Mouse (Mus musculus) MEL (cell line): ENCODE measurements around the gene Mfsd2a. TPM values are rescaled to one million over a fixed set of nuclear protein-coding genes. Genes with fewer than 3 reads are reported as not detected.

Experiments
- DNase-seq: peaks from one replicate; pipeline ENCODE4 v3.0.0; 2011; ENCODE audit warnings: low read depth, low spot score
- H3K27ac ChIP-seq: 2 replicates; pipeline ENCODE4 v1.5.1; 2012; ENCODE audit warnings: low read depth, mild to moderate bottlenecking, control low read depth, low read length, moderate library complexity; ENCODE audit not compliant: control insufficient read depth
- H3K27me3 ChIP-seq, 2 experiments: fragments of 150-350 bp in 1 of 2; sonication (generic) in 1 of 2; 2 replicates each; pipeline ENCODE4 v1.6.1; 2012; ENCODE audit warnings: low read length in 2 of 2, mild to moderate bottlenecking in 2 of 2, improper control_type of control experiment in 1 of 2, moderate library complexity in 1 of 2; ENCODE audit not compliant: insufficient read depth in 2 of 2, control insufficient read depth in 1 of 2
- H3K36me3 ChIP-seq, 2 experiments: 2 replicates each; pipeline ENCODE4 v1.6.1; 2012 to 2014; ENCODE audit warnings: low read length in 2 of 2, improper control_type of control experiment in 1 of 2, inconsistent platforms in 1 of 2, mild to moderate bottlenecking in 1 of 2; ENCODE audit not compliant: insufficient read depth in 2 of 2, control insufficient read depth in 1 of 2
- H3K4me1 ChIP-seq, 2 experiments: fragments of 150-350 bp in 1 of 2; sonication (generic) in 1 of 2; 2 replicates each; pipeline ENCODE4 v1.6.1; 2012; ENCODE audit warnings: low read length in 2 of 2, improper control_type of control experiment in 1 of 2, mild to moderate bottlenecking in 1 of 2; ENCODE audit not compliant: insufficient read depth in 2 of 2, control insufficient read depth in 1 of 2
- H3K4me3 ChIP-seq, 2 experiments: fragments of 150-350 bp in 1 of 2; sonication (generic) in 1 of 2; 2 replicates each; pipeline ENCODE4 v1.5.1; 2012; ENCODE audit warnings: low read depth in 2 of 2, low read length in 2 of 2, mild to moderate bottlenecking in 2 of 2, moderate library complexity in 2 of 2, control low read depth in 1 of 2, improper control_type of control experiment in 1 of 2; ENCODE audit not compliant: control insufficient read depth in 1 of 2, insufficient read depth in 1 of 2
- H3K79me2 ChIP-seq: 2 replicates; pipeline ENCODE4 v1.6.1; 2012; ENCODE audit warnings: mild to moderate bottlenecking, low read length, moderate library complexity; ENCODE audit not compliant: control insufficient read depth, poor library complexity, insufficient read depth
- H3K9ac ChIP-seq: 2 replicates; pipeline ENCODE4 v1.6.1; 2012; ENCODE audit warnings: low read depth, mild to moderate bottlenecking, control low read depth, low read length, moderate library complexity; ENCODE audit not compliant: control insufficient read depth, poor library complexity, severe bottlenecking
- H3K9me3 ChIP-seq: fragments of 150-350 bp; sonication (generic); replicated peaks from 2 replicates; pipeline ENCODE4 v1.6.1; 2012; ENCODE audit warnings: mild to moderate bottlenecking, low read length, improper control_type of control experiment, moderate library complexity; ENCODE audit not compliant: insufficient read depth
- BHLHE40 ChIP-seq: IDR thresholded peaks from 2 replicates; pipeline ENCODE4 v1.6.1; 2012; ENCODE audit warnings: low read depth, mild to moderate bottlenecking, inconsistent platforms, low read length, improper control_type of control experiment, borderline replicate concordance
- CHD2 ChIP-seq: IDR thresholded peaks from 2 replicates; pipeline ENCODE4 v1.6.1; 2011; ENCODE audit warnings: low read length, improper control_type of control experiment
- E2F4 ChIP-seq: IDR thresholded peaks from 2 replicates; pipeline ENCODE4 v1.6.1; 2011; ENCODE audit warnings: low read depth, low read length, improper control_type of control experiment, borderline replicate concordance
- ELF1 ChIP-seq: IDR thresholded peaks from 2 replicates; pipeline ENCODE4 v1.6.1; 2014; ENCODE audit warnings: low read depth, mild to moderate bottlenecking, inconsistent platforms, low read length, improper control_type of control experiment, moderate library complexity
- EP300 ChIP-seq, 2 experiments: IDR thresholded peaks; 2 replicates each; pipeline ENCODE4 v1.6.1; 2011; ENCODE audit warnings: improper control_type of control experiment in 2 of 2, low read length in 2 of 2, low read depth in 1 of 2, mild to moderate bottlenecking in 1 of 2
- ETS1 ChIP-seq: IDR thresholded peaks from 2 replicates; pipeline ENCODE4 v1.6.1; 2012; ENCODE audit warnings: low read depth, mild to moderate bottlenecking, inconsistent platforms, low read length, improper control_type of control experiment, moderate library complexity
- GATA1 ChIP-seq: IDR thresholded peaks from 2 replicates; pipeline ENCODE4 v1.6.1; 2011; ENCODE audit warnings: low read depth, low read length, improper control_type of control experiment
- HCFC1 ChIP-seq: IDR thresholded peaks from 2 replicates; pipeline ENCODE4 v1.6.1; 2012; ENCODE audit warnings: low read depth, mild to moderate bottlenecking, inconsistent platforms, low read length, improper control_type of control experiment, moderate library complexity
- KAT2A ChIP-seq: conservative IDR thresholded peaks from 2 replicates; pipeline ENCODE4 v1.6.1; 2012; ENCODE audit warnings: low read depth, low read length, improper control_type of control experiment, inconsistent platforms
- MYC ChIP-seq: IDR thresholded peaks from 2 replicates; pipeline ENCODE4 v1.6.1; 2011; ENCODE audit warnings: low read depth, mild to moderate bottlenecking, low read length, improper control_type of control experiment, moderate library complexity
- NELFE ChIP-seq: IDR thresholded peaks from 2 replicates; pipeline ENCODE4 v1.6.1; 2011; ENCODE audit warnings: low read depth, low read length, improper control_type of control experiment
- NRF1 ChIP-seq: IDR thresholded peaks from 2 replicates; pipeline ENCODE4 v1.6.1; 2014; ENCODE audit warnings: low read depth, mild to moderate bottlenecking, inconsistent platforms, low read length, improper control_type of control experiment, moderate library complexity; ENCODE audit not compliant: poor library complexity, insufficient read depth, severe bottlenecking
- POLR2A ChIP-seq, 2 experiments: IDR thresholded peaks; 2 replicates each; pipeline ENCODE4 v1.6.1; 2011 to 2012; ENCODE audit warnings: low read length in 2 of 2, mild to moderate bottlenecking in 2 of 2, control low read depth in 1 of 2, improper control_type of control experiment in 1 of 2, low read depth in 1 of 2, moderate library complexity in 1 of 2; ENCODE audit not compliant: control insufficient read depth in 1 of 2, insufficient read depth in 1 of 2, poor library complexity in 1 of 2
- POLR2AphosphoS2 ChIP-seq: IDR thresholded peaks from 2 replicates; pipeline ENCODE4 v1.6.1; 2011; ENCODE audit warnings: low read length, improper control_type of control experiment
- POLR2AphosphoS5 ChIP-seq: IDR thresholded peaks from 2 replicates; pipeline ENCODE4 v1.6.1; 2012; ENCODE audit warnings: low read depth, borderline replicate concordance, mild to moderate bottlenecking, inconsistent platforms, low read length, moderate library complexity, mixed read lengths
- RAD21 ChIP-seq: IDR thresholded peaks from 2 replicates; pipeline ENCODE4 v1.6.1; 2011; ENCODE audit warnings: mild to moderate bottlenecking, low read depth, low read length, improper control_type of control experiment
- RCOR1 ChIP-seq: IDR thresholded peaks from 2 replicates; pipeline ENCODE4 v1.6.1; 2012; ENCODE audit warnings: low read depth, mild to moderate bottlenecking, inconsistent platforms, low read length, improper control_type of control experiment
- SMC3 ChIP-seq: IDR thresholded peaks from 2 replicates; pipeline ENCODE4 v1.6.1; 2011; ENCODE audit warnings: low read depth, low read length, improper control_type of control experiment
- TBP ChIP-seq: IDR thresholded peaks from 2 replicates; pipeline ENCODE4 v1.8.0; 2011; ENCODE audit warnings: low read depth, low read length, improper control_type of control experiment
- TCF12 ChIP-seq: IDR thresholded peaks from 2 replicates; pipeline ENCODE4 v1.6.1; 2014; ENCODE audit warnings: low read depth, mild to moderate bottlenecking, inconsistent platforms, low read length, improper control_type of control experiment, moderate library complexity
- UBTF ChIP-seq: IDR thresholded peaks from 2 replicates; pipeline ENCODE4 v1.6.1; 2012; ENCODE audit warnings: low read depth, mild to moderate bottlenecking, inconsistent platforms, low read length, improper control_type of control experiment, moderate library complexity, borderline replicate concordance; ENCODE audit not compliant: insufficient read depth
- USF1 ChIP-seq: IDR thresholded peaks from 2 replicates; pipeline ENCODE4 v1.6.1; 2014; ENCODE audit warnings: low read depth, mild to moderate bottlenecking, inconsistent platforms, low read length, improper control_type of control experiment, moderate library complexity
- USF2 ChIP-seq, 2 experiments: IDR thresholded peaks; 2 replicates each; pipeline ENCODE4 v1.6.1; 2011 to 2012; ENCODE audit warnings: improper control_type of control experiment in 2 of 2, low read length in 2 of 2, borderline replicate concordance in 1 of 2, inconsistent platforms in 1 of 2, low read depth in 1 of 2, mild to moderate bottlenecking in 1 of 2; ENCODE audit not compliant: insufficient read depth in 1 of 2
- ZC3H11A ChIP-seq: IDR thresholded peaks from 2 replicates; pipeline ENCODE4 v1.6.1; 2012; ENCODE audit warnings: low read depth, mild to moderate bottlenecking, inconsistent platforms, low read length, improper control_type of control experiment
- ZNF384 ChIP-seq: IDR thresholded peaks from 2 replicates; pipeline ENCODE4 v1.6.1; 2012; ENCODE audit warnings: low read depth, mild to moderate bottlenecking, inconsistent platforms, low read length, improper control_type of control experiment
- polyA plus RNA-seq, 2 experiments: library from polyadenylated mRNA; stranded (reverse) in 1 of 2; unstranded in 1 of 2; fragments of >175 nt in 1 of 2; fragments of >200 nt in 1 of 2; gene quantifications; 2 replicates each; pipeline versions ENCODE4 v1.2.1 to v1.2.4; 2012; ENCODE audit warnings: low replicate concordance in 2 of 2, low read depth in 1 of 2; ENCODE audit not compliant: insufficient read length in 2 of 2, insufficient read depth in 1 of 2, missing spikeins in 1 of 2
- total RNA-seq: library from RNA; depleted of rRNA; stranded (reverse); fragments of 300-350 nt; gene quantifications from 2 replicates; pipeline ENCODE4 v1.2.3, GENCODE M21; 2012

The Mfsd2a gene
- total and polyA plus RNA-seq, 3 experiments, result 8.8 to 14.3 TPM; not detected in 1

GRCm38 (mm10) chr4:122933051-122933591 is 27.9 kb downstream of the Mfsd2a start:
- Histone ChIP-seq H3K9me3 (no peaks in the 10 kb centered on the region), H3K9ac (no peak overlapping the region), H3K79me2 (no peaks in the 10 kb centered on the region), H3K4me1 (peaks cover 11 to 33% of the 10 kb centered on the region in 2 experiments), H3K36me3 (peaks cover 0 to 24% of the 10 kb centered on the region in 2 experiments; a peak in 2 of 4 replicates), H3K27me3 (no peaks in the 10 kb centered on the region), H3K4me3 (no peak overlapping the region), H3K27ac (no peak overlapping the region)
- no peak for TF ChIP-seq POLR2A (IDR thresholded peaks at IDR 0.05; ENCODE audit: control insufficient read depth in 1 of 2, insufficient read depth in 1 of 2, low read depth in 1 of 2, low read length in 2 of 2, poor library complexity in 1 of 2)
- TF ChIP-seq CHD2, result no peak
- no peak for TF ChIP-seq MYC
- TF ChIP-seq HCFC1, result no peak
- no peak for TF ChIP-seq TBP
- TF ChIP-seq E2F4, result no peak
- TF ChIP-seq ELF1, result no peak
- no peak for TF ChIP-seq UBTF
- no peak for TF ChIP-seq EP300 (IDR thresholded peaks at IDR 0.05; ENCODE audit: low read depth in 1 of 2, low read length in 2 of 2)
- no peak for TF ChIP-seq POLR2AphosphoS5
- no peak for TF ChIP-seq TCF12
- no peak for TF ChIP-seq USF2 (IDR thresholded peaks at IDR 0.05; ENCODE audit: borderline replicate concordance in 1 of 2, insufficient read depth in 1 of 2, low read depth in 1 of 2, low read length in 2 of 2)
- DNase-seq, result peak; percentile 29

GRCm38 (mm10) chr4:122932239-122932978 is 28.6 kb downstream of the Mfsd2a start:
- TF ChIP-seq EP300 (IDR thresholded peaks at IDR 0.05; ENCODE audit: low read depth in 1 of 2, low read length in 2 of 2) (peak; percentile 34 to 49; a peak in 3 of 4 replicates), CHD2 (peak; percentile 37; the same call in 1 of the 2 replicates), ZC3H11A (no peak), ZNF384 (no peak), RAD21 (no peak), HCFC1 (no peak), SMC3 (no peak), UBTF (no peak), USF2 (IDR thresholded peaks at IDR 0.05; ENCODE audit: borderline replicate concordance in 1 of 2, insufficient read depth in 1 of 2, low read depth in 1 of 2, low read length in 2 of 2) (no peak), NELFE (no peak), RCOR1 (no peak), NRF1 (no peak), ELF1 (no peak), BHLHE40 (no peak), TBP (0 out of 2 replicates have a peak, but pooled peaks have one; percentile 29), KAT2A (no peak), USF1 (no peak), ETS1 (no peak), GATA1 (no peak), POLR2A (IDR thresholded peaks at IDR 0.05; ENCODE audit: control insufficient read depth in 1 of 2, insufficient read depth in 1 of 2, low read depth in 1 of 2, low read length in 2 of 2, poor library complexity in 1 of 2) (no peak), MYC (no peak), TCF12 (no peak), POLR2AphosphoS2 (no peak)
- Histone ChIP-seq H3K9me3 (no peaks in the 10 kb centered on the region), H3K27me3 (no peaks in the 10 kb centered on the region), H3K9ac (no peak overlapping the region), H3K27ac (no peak overlapping the region), H3K4me1 (peaks cover 11 to 33% of the 10 kb centered on the region in 2 experiments), H3K4me3 (no peak overlapping the region), H3K79me2 (no peaks in the 10 kb centered on the region), H3K36me3 (peaks cover 0 to 24% of the 10 kb centered on the region in 2 experiments; a peak in 2 of 4 replicates)
- peak; percentile 61 for DNase-seq
